Mouse (Mus musculus) limb, embryonic 12.5 days (tissue): Measurements from ENCODE around the gene Chrm5. TPM values are rescaled to one million over a fixed set of nuclear protein-coding genes. Genes with fewer than 3 reads are reported as not detected.
"Not testable (repeated sequence)": the region's sequence is repeated elsewhere in the genome, so short reads cannot be mapped to it uniquely, and the experiment has no call there.

Experiments
- ATAC-seq: fragments of 200-750 bp; cut with Nextera tagmentation; 2 replicates; pipeline ENCODE4 v1.8.0; 2017; ENCODE audit warnings: low read depth, moderate TSS enrichment; ENCODE audit not compliant: insufficient number of reproducible peaks, insufficient read depth, low FRiP score, low TSS enrichment
- H3K27ac ChIP-seq: fragments of 300-500 bp; sonication (generic); 2 replicates; pipeline ENCODE4 v1.5.1; 2016; ENCODE audit warnings: mild to moderate bottlenecking, moderate library complexity
- H3K27me3 ChIP-seq: fragments of 300-500 bp; sonication (generic); 2 replicates; pipeline ENCODE4 v1.6.1; 2016; ENCODE audit warnings: mild to moderate bottlenecking, moderate library complexity
- H3K36me3 ChIP-seq: fragments of 300-500 bp; sonication (generic); 2 replicates; pipeline ENCODE4 v1.6.1; 2016; ENCODE audit warnings: mild to moderate bottlenecking, moderate library complexity
- H3K4me1 ChIP-seq: fragments of 300-500 bp; sonication (generic); replicated peaks from 2 replicates; pipeline ENCODE4 v1.6.1; 2016
- H3K4me2 ChIP-seq: fragments of 300-500 bp; sonication (generic); 2 replicates; pipeline ENCODE4 v1.6.1; 2016; ENCODE audit warnings: mild to moderate bottlenecking, moderate library complexity
- H3K4me3 ChIP-seq: fragments of 300-500 bp; sonication (generic); replicated peaks from 2 replicates; pipeline ENCODE4 v1.5.1; 2016; ENCODE audit warnings: mild to moderate bottlenecking
- H3K9ac ChIP-seq: fragments of 300-500 bp; sonication (generic); replicated peaks from 2 replicates; pipeline ENCODE4 v1.6.1; 2016; ENCODE audit warnings: mild to moderate bottlenecking, moderate library complexity
- H3K9me3 ChIP-seq: fragments of 300-500 bp; sonication (generic); 2 replicates; pipeline ENCODE4 v1.6.1; 2016; ENCODE audit warnings: mild to moderate bottlenecking, moderate library complexity
- WGBS: fragments of 180-500 bp; shearing (Covaris S2); methylation state at CpG from one replicate; pipeline ENCODE4 v1.1.7; 2016; 5-methylcytosine and 5-hydroxymethylcytosine counted together
- polyA plus RNA-seq: library from polyadenylated mRNA; unstranded; fragments of >200 nt; fragmentation: Nextera tagmentation; extraction: Ambion mirVana; gene quantifications from 2 replicates; pipeline ENCODE4 v1.2.1, GENCODE M21; 2016

Chrm5 gene
- polyA plus RNA-seq, 1 experiment from 2014 or later = not detected

GRCm38 (mm10) chr2:112481564-112481963, 995 bp upstream of the Chrm5 start:
- Histone ChIP-seq H3K4me3 (no peak overlapping the region), H3K27me3 (no peaks in the 10 kb centered on the region), H3K36me3 (no peaks in the 10 kb centered on the region), H3K4me2 (no peak overlapping the region), H3K9me3 (no peaks in the 10 kb centered on the region), H3K27ac (no peak overlapping the region), H3K4me1 (no peaks in the 10 kb centered on the region), H3K9ac (no peak overlapping the region)
- 2% methylated on average over 2 of the region's 2 CpGs for WGBS
- ATAC-seq = no peak

- no peak overlapping the region for H3K9ac ChIP-seq
- no peaks in the 10 kb centered on the region for H3K27me3 ChIP-seq
- H3K27ac ChIP-seq = no peak overlapping the region
- ATAC-seq = no peak
- no peaks in the 10 kb centered on the region for H3K9me3 ChIP-seq
- no peak overlapping the region for H3K4me2 ChIP-seq
- H3K4me3 ChIP-seq = no peak overlapping the region
- no peaks in the 10 kb centered on the region for H3K36me3 ChIP-seq
- WGBS = 71% methylated on average over 6 of the region's 6 CpGs
- no peaks in the 10 kb centered on the region for H3K4me1 ChIP-seq
These were observed 4.0 kb downstream of the Chrm5 start for GRCm38 (mm10) chr2:112476554-112476953.

GRCm38 (mm10) chr2:112474997-112475724, 5.4 kb downstream of the Chrm5 start:
- Histone ChIP-seq H3K9ac (no peak overlapping the region), H3K4me3 (no peak overlapping the region), H3K4me2 (no peak overlapping the region), H3K9me3 (no peaks in the 10 kb centered on the region), H3K4me1 (no peaks in the 10 kb centered on the region), H3K27ac (no peak overlapping the region), H3K36me3 (no peaks in the 10 kb centered on the region), H3K27me3 (no peaks in the 10 kb centered on the region)
- WGBS = 80% methylated on average over 5 of the region's 5 CpGs
- ATAC-seq = no peak

- peaks cover 28% of the 10 kb centered on the region for H3K36me3 ChIP-seq
- no peak overlapping the region for H3K27ac ChIP-seq
- H3K4me1 ChIP-seq = no peaks in the 10 kb centered on the region
- H3K9ac ChIP-seq = no peak overlapping the region
- no peak overlapping the region for H3K4me3 ChIP-seq
- WGBS = 88% methylated on average over 2 of the region's 2 CpGs
- no peak for ATAC-seq
- no peaks in the 10 kb centered on the region for H3K9me3 ChIP-seq
- H3K27me3 ChIP-seq = no peaks in the 10 kb centered on the region
- no peak overlapping the region for H3K4me2 ChIP-seq
These were observed 8.5 kb downstream of the Chrm5 start for GRCm38 (mm10) chr2:112472076-112472475.

- no peaks in the 10 kb centered on the region for H3K4me1 ChIP-seq
- WGBS = 74% methylated on average over 5 of the region's 5 CpGs
- H3K9me3 ChIP-seq = no peaks in the 10 kb centered on the region
- no peak overlapping the region for H3K4me3 ChIP-seq
- H3K36me3 ChIP-seq = peaks cover 39% of the 10 kb centered on the region
- H3K9ac ChIP-seq = no peak overlapping the region
- ATAC-seq = no peak
- no peak overlapping the region for H3K27ac ChIP-seq
- no peak overlapping the region for H3K4me2 ChIP-seq
- no peaks in the 10 kb centered on the region for H3K27me3 ChIP-seq
These were observed 9.6 kb downstream of the Chrm5 start for GRCm38 (mm10) chr2:112470961-112471381.

GRCm38 (mm10) chr2:112469542-112469941, 11.0 kb downstream of the Chrm5 start:
- no peaks in the 10 kb centered on the region for H3K4me1 ChIP-seq
- peaks cover 51% of the 10 kb centered on the region for H3K36me3 ChIP-seq
- no peaks in the 10 kb centered on the region for H3K9me3 ChIP-seq
- H3K4me3 ChIP-seq = no peak overlapping the region
- ATAC-seq = no peak
- H3K27me3 ChIP-seq = no peaks in the 10 kb centered on the region
- H3K9ac ChIP-seq = no peak overlapping the region
- no peak overlapping the region for H3K4me2 ChIP-seq
- H3K27ac ChIP-seq = no peak overlapping the region

GRCm38 (mm10) chr2:112460557-112460956, 20.0 kb downstream of the Chrm5 start:
- H3K27me3 ChIP-seq = no peaks in the 10 kb centered on the region
- peaks cover 8% of the 10 kb centered on the region; the same call in 1 of the 2 replicates for H3K4me1 ChIP-seq
- peaks cover 38% of the 10 kb centered on the region for H3K36me3 ChIP-seq
- H3K4me2 ChIP-seq = no peak overlapping the region
- ATAC-seq = no peak
- 91% methylated on average over 3 of the region's 3 CpGs for WGBS
- no peak overlapping the region for H3K9ac ChIP-seq
- no peak overlapping the region for H3K4me3 ChIP-seq
- H3K9me3 ChIP-seq = peaks cover 3% of the 10 kb centered on the region; the same call in 1 of the 2 replicates
- no peak overlapping the region for H3K27ac ChIP-seq

- Histone ChIP-seq H3K4me3 (peak within 1 kb of the TSS; percentile 87), H3K9me3 (peaks cover 1% of the 10 kb centered on the region; the same call in 1 of the 2 replicates), H3K27me3 (no peaks in the 10 kb centered on the region), H3K4me2 (peak within 1 kb of the TSS; percentile 89), H3K36me3 (peaks cover 2% of the 10 kb centered on the region), H3K27ac (peak within 1 kb of the TSS; percentile 67), H3K4me1 (peaks cover 11% of the 10 kb centered on the region; the same call in 1 of the 2 replicates), H3K9ac (peak within 1 kb of the TSS; percentile 87)
- peak; percentile 93 for ATAC-seq
- WGBS = under 1% methylated on average over 49 of the region's 49 CpGs
These were observed 25.6 kb downstream of the Chrm5 start, which contains the start of gene Emc7 for GRCm38 (mm10) chr2:112454862-112455564. Emc7 (plus strand) TSS chr2:112454997.

GRCm38 (mm10) chr2:112454125-112454861, 26.3 kb downstream of the Chrm5 start:
- peaks cover 11% of the 10 kb centered on the region; the same call in 1 of the 2 replicates for H3K4me1 ChIP-seq
- 28% methylated on average over 17 of the region's 17 CpGs for WGBS
- no peaks in the 10 kb centered on the region for H3K9me3 ChIP-seq
- H3K27me3 ChIP-seq = no peaks in the 10 kb centered on the region
- H3K36me3 ChIP-seq = no peaks in the 10 kb centered on the region
- peak overlapping the region; percentile 87 for H3K9ac ChIP-seq
- H3K27ac ChIP-seq = peak overlapping the region; percentile 66
- H3K4me2 ChIP-seq = peak overlapping the region; percentile 89
- H3K4me3 ChIP-seq = peak overlapping the region; percentile 87
- peak; percentile 10; the same call in 1 of the 2 replicates for ATAC-seq

- H3K27ac ChIP-seq, H3K4me2 ChIP-seq, ATAC-seq: not testable (repeated sequence)
These were observed 28.1 kb downstream of the Chrm5 start for GRCm38 (mm10) chr2:112452513-112452912.

More at GRCm38 (mm10) chr2:112452513-112452912, 28.1 kb downstream of the Chrm5 start:
- not testable (repeated sequence) for H3K4me3 ChIP-seq, H3K27me3 ChIP-seq, H3K36me3 ChIP-seq, H3K9ac ChIP-seq, H3K9me3 ChIP-seq
- peaks cover 11% of the 10 kb centered on the region; the same call in 1 of the 2 replicates for H3K4me1 ChIP-seq
